Mouse (Mus musculus) gastrocnemius, adult 8-10 months (tissue): ENCODE results near the gene Suclg2. TPM values are rescaled to one million over a fixed set of nuclear protein-coding genes. Genes with fewer than 3 reads are reported as not detected.
A peak's percentile ranks its signal among the peaks of the same experiment; 100 is the strongest.

ENCODE experiments used
- DNase-seq, 2 experiments: peaks; one replicate each; pipeline ENCODE4 v3.0.0; 2022; ENCODE audit warnings: low spot score in 2 of 2
- total RNA-seq, 4 experiments: library from RNA; stranded (reverse); gene quantifications; 2 replicates each; pipeline ENCODE4 v1.2.4; 2022

The Suclg2 gene
- total RNA-seq, 4 experiments from 2014 or later: 52.2 to 56.1 (median 53.1) TPM

- DNase-seq: no peak
Measured at GRCm38 (mm10) chr6:95483686-95484085, 234.9 kb downstream of the Suclg2 start.

GRCm38 (mm10) chr6:95483127-95483526, 235.5 kb downstream of the Suclg2 start:
- no peak for DNase-seq

- no peak for DNase-seq
Measured at GRCm38 (mm10) chr6:95479801-95480200, 238.8 kb downstream of the Suclg2 start.

GRCm38 (mm10) chr6:95469521-95469920, 249.1 kb downstream of the Suclg2 start:
- DNase-seq: no peak

GRCm38 (mm10) chr6:95465322-95465721, 253.3 kb downstream of the Suclg2 start:
- no peak for DNase-seq

- DNase-seq: no peak
Measured at GRCm38 (mm10) chr6:95459372-95459771, 259.2 kb downstream of the Suclg2 start.

- no peak for DNase-seq
Measured at GRCm38 (mm10) chr6:95446151-95446550, 272.4 kb downstream of the Suclg2 start.

- DNase-seq: peak; percentile 6 to 26
Measured at GRCm38 (mm10) chr6:95445036-95445435, 273.6 kb downstream of the Suclg2 start.
